Mouse (Mus musculus) liver, postnatal 0 days (tissue): ENCODE data around the gene Btbd9.

Source experiments
- CTCF ChIP-seq: sonication (generic); IDR thresholded peaks from 2 replicates; pipeline ENCODE4 v1.5.1; 2016; ENCODE audit warnings: antibody characterized with exemption, low read depth
- EP300 ChIP-seq: IDR thresholded peaks from 2 replicates; pipeline ENCODE4 v1.6.1; 2016; ENCODE audit warnings: antibody characterized with exemption, low read depth, mild to moderate bottlenecking

DNA sequence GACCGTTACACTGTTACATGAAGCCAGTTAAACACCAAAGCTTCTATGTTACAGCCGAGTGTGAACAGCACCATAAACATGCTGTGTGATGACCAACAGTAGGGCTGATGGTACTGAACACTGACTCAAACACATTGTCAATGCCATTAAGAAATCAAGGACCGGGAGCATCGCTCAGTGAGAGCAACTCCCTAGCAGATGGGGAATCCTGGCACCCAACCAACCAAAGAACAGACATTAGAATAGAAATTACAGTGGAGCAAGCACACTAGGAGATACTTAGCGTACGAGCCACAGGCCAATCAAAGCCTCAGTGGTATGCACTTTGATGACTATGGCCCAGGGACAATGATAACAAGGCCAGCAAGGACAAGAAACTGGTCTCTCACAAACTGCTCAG is 303.5 kb downstream of the Btbd9 start:
- no peak for TF ChIP-seq CTCF
- no peak for TF ChIP-seq EP300
